Mouse (Mus musculus) neural tube, embryonic 11.5 days (tissue): Measurements from ENCODE around the gene Rnf5. TPM values are rescaled to one million over a fixed set of nuclear protein-coding genes. Genes with fewer than 3 reads are reported as not detected.

Source experiments
- ATAC-seq: fragments of 200-750 bp; cut with Nextera tagmentation; 2 replicates; pipeline ENCODE4 v1.8.0; 2017; ENCODE audit warnings: moderate number of reproducible peaks, mild to moderate bottlenecking, moderate TSS enrichment, moderate library complexity; ENCODE audit not compliant: insufficient read depth, low FRiP score, low TSS enrichment
- DNase-seq: peaks from one replicate; pipeline ENCODE4 v3.0.0-alpha.2; 2015; ENCODE audit warnings: low spot score
- H3K27ac ChIP-seq: fragments of 300-500 bp; sonication (generic); 2 replicates; pipeline ENCODE4 v1.5.1; 2014; ENCODE audit warnings: low read depth, mild to moderate bottlenecking, low read length
- H3K27me3 ChIP-seq: fragments of 300-500 bp; sonication (generic); 2 replicates; pipeline ENCODE4 v1.6.1; 2014; ENCODE audit warnings: mild to moderate bottlenecking, low read length, mixed read lengths; ENCODE audit not compliant: control insufficient read depth, insufficient read depth
- H3K36me3 ChIP-seq: fragments of 300-500 bp; sonication (generic); 2 replicates; pipeline ENCODE4 v1.6.1; 2014; ENCODE audit warnings: mild to moderate bottlenecking, low read length, moderate library complexity, mixed read lengths; ENCODE audit not compliant: control insufficient read depth, insufficient read depth
- H3K4me1 ChIP-seq: fragments of 300-500 bp; sonication (generic); 2 replicates; pipeline ENCODE4 v1.6.1; 2014; ENCODE audit warnings: low read length, mixed read lengths; ENCODE audit not compliant: control insufficient read depth, insufficient read depth
- H3K4me2 ChIP-seq: fragments of 300-500 bp; sonication (generic); 2 replicates; pipeline ENCODE4 v1.6.1; 2014; ENCODE audit warnings: low read depth, mild to moderate bottlenecking, moderate library complexity
- H3K4me3 ChIP-seq: fragments of 300-500 bp; sonication (generic); 2 replicates; pipeline ENCODE4 v1.5.1; 2014; ENCODE audit warnings: low read depth, low read length
- H3K9ac ChIP-seq: fragments of 300-500 bp; sonication (generic); 2 replicates; pipeline ENCODE4 v1.6.1; 2014; ENCODE audit warnings: mild to moderate bottlenecking, low read length
- H3K9me3 ChIP-seq: fragments of 300-500 bp; sonication (generic); 2 replicates; pipeline ENCODE4 v1.6.1; 2016; ENCODE audit warnings: low read length; ENCODE audit not compliant: control insufficient read depth
- WGBS: fragments of 180-500 bp; shearing (Covaris S2); extraction: QIAGEN DNeasy Blood & Tissue Kit; methylation state at CpG from one replicate; pipeline ENCODE4 v1.1.7; 2014; 5-methylcytosine and 5-hydroxymethylcytosine counted together
- polyA plus RNA-seq: library from polyadenylated mRNA; unstranded; fragments of >200 nt; fragmentation: Nextera tagmentation; extraction: Ambion mirVana; gene quantifications from 2 replicates; pipeline ENCODE4 v1.2.1, GENCODE M21; 2014

Gene Rnf5
- polyA plus RNA-seq, 1 experiment from 2014 or later = 187 TPM

DNA sequence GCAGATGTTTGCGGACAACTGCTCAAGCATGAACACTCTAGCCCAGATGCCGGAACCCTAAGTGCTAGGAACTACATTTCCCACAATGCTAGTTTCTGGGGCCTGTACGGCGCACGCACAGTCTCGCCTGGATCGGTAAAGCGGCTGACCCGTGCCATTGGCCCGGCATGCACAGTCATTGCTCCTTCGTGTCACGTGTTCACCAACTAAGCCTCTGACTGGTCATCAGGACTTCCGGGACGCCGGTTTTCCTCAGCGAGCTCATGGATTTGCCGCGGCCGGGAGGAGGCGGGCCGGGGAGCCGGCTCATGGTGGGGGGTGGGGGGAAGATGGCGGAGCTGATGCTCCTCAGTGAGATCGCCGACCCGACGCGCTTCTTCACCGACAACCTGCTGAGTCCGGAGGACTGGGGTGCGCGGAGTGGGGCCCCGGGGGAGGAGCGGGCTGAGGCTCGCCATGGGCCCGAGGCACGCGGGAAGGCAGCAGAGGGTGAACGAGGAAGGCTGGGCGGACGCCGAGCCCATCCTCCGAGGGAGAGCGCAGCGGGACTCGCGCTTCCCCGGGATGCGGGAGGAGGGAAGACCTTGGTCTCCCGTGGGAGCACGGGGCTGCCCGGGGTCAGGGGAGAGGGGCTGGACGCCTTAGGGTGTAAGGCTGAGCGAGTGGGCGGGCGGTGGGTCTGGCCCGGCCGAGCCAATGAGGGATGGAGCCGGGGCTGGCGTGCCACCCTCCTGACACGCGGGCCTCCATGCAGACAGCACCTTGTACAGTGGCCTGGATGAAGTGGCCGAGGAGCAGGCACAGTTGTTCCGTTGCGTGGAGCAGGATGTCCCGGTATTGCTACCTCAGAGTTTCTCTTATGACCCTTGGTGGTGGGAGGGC lies 43.7 kb upstream of the Rnf5 start, which contains the start of gene Atf6b:
Gene Atf6b, plus strand, starts transcription at position 241 of the 882 bp plus-strand sequence.
- peaks cover 10% of the 10 kb centered on the region for H3K36me3 ChIP-seq

DNA sequence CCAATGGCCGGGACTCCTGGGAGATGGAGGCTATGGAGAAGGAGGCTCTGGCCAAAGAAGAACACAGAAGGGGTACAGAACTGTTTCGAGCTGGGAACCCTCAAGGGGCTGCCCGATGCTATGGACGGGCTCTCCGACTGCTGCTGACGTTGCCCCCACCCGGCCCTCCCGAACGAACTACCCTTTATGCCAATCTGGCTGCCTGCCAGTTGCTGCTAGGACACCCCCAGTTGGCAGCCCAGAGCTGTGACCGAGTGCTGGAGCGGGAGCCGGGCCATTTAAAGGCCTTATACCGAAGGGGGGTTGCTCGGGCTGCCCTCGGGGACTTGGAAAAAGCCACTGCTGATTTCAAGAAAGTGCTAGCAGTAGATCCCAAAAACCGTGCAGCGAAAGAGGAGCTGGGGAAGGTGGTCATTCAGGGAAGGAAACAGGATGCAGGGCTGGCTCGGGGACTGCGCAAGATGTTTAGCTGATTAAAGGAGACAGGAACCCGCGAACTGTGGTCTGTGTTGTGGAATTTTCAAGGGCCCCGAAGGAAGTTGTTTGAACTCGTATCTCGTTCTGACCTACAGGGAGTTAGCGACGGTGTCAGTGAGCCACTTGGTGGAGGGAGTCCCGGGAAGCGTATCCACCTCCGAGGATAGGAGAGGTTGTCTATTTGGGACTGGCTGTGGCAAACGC lies 42.5 kb upstream of the Rnf5 start:
- 92% methylated on average over 30 of the region's 30 CpGs for WGBS
- Histone ChIP-seq H3K36me3 (peaks cover 3% of the 10 kb centered on the region), H3K9me3 (no peaks in the 10 kb centered on the region), H3K4me1 (peaks cover 17% of the 10 kb centered on the region), H3K9ac (no peak overlapping the region), H3K4me2 (no peak overlapping the region), H3K4me3 (no peak overlapping the region), H3K27ac (no peak overlapping the region), H3K27me3 (no peaks in the 10 kb centered on the region)
- DNase-seq (no peak), ATAC-seq (no peak)

More for the DNA sequence above, 43.7 kb upstream of the Rnf5 start, which contains the start of gene Atf6b:
- Histone ChIP-seq H3K27ac (peak within 1 kb of the TSS; percentile 20; the same call in 1 of the 2 replicates), H3K4me2 (peak within 1 kb of the TSS; percentile 70), H3K27me3 (no peaks in the 10 kb centered on the region), H3K4me1 (peaks cover 17% of the 10 kb centered on the region), H3K9me3 (no peaks in the 10 kb centered on the region), H3K4me3 (peak within 1 kb of the TSS; percentile 94), H3K9ac (peak within 1 kb of the TSS; percentile 91)
- WGBS = 1% methylated on average over 65 of the region's 66 CpGs
- DNase-seq (peak; percentile 94), ATAC-seq (peak; percentile 97)

DNA sequence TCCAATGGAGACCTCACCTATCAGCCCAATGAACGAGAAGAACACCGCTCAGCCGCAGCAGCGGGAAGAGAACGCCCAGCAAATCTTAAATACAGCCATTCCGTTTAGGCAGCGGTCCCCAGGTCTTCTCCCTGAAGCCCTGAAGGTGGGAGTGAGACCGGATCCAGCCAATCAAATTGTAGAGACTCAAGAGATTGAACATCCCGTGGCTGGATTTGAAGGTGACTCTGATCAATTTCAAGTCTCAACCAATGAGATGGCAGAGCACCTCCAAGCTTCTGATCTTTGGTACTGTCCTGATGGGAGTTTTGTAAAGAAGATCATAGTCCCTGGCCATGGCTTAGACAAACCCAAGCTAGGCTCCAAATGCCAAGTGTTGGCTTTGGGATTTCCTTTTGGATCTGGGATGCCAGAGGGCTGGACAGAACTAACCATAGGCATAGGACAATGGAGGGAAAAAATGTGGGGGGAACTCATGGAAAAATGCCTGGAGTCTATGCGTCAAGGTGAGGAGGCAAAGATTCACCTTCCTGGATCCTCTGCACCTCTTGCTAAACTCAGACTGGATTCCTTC lies 41.9 kb upstream of the Rnf5 start:
- H3K27me3 ChIP-seq = no peaks in the 10 kb centered on the region
- H3K27ac ChIP-seq = no peak overlapping the region
- peak overlapping the region; percentile 50 for H3K4me3 ChIP-seq
- peaks cover 2% of the 10 kb centered on the region; the same call in 1 of the 2 replicates for H3K36me3 ChIP-seq
- WGBS = 46% methylated on average over 10 of the region's 10 CpGs
- H3K9ac ChIP-seq = peak overlapping the region; percentile 55
- no peaks in the 10 kb centered on the region for H3K9me3 ChIP-seq
- ATAC-seq (no peak), DNase-seq (no peak)
- peaks cover 17% of the 10 kb centered on the region for H3K4me1 ChIP-seq
- peak overlapping the region; percentile 61 for H3K4me2 ChIP-seq

DNA sequence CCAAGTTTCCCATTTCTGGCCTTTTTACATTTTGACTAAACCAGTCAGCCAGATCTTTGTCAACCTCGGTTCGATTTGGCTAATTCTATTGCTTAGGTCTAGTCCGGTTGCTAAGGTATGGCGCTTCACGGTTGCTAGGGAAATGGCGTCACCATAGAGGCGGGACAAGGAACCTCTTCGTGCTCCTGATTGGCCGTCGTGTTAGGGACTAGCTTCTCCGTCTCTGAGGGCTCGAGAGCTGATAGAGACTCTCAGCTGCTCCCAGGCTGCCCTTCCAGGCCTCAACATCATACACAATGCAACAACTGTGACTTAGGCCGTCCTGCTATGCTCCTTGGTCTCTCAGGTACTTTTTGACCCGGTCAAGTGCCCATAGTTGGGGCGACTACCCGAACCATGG lies 41.1 kb upstream of the Rnf5 start, which contains the start of gene Fkbpl:
Gene Fkbpl, plus strand, starts transcription at position 157 of the 400 bp plus-strand sequence.
- no peaks in the 10 kb centered on the region for H3K9me3 ChIP-seq
- H3K36me3 ChIP-seq = no peaks in the 10 kb centered on the region
- peak within 1 kb of the TSS; percentile 61 for H3K4me2 ChIP-seq
- under 1% methylated on average over 16 of the region's 16 CpGs for WGBS
- peaks cover 17% of the 10 kb centered on the region for H3K4me1 ChIP-seq
- no peaks in the 10 kb centered on the region for H3K27me3 ChIP-seq
- DNase-seq (peak; percentile 95), ATAC-seq (peak; percentile 70)
- H3K4me3 ChIP-seq = peak within 1 kb of the TSS; percentile 50
- H3K27ac ChIP-seq = no peak within 1 kb of the TSS
- H3K9ac ChIP-seq = peak within 1 kb of the TSS; percentile 55

DNA sequence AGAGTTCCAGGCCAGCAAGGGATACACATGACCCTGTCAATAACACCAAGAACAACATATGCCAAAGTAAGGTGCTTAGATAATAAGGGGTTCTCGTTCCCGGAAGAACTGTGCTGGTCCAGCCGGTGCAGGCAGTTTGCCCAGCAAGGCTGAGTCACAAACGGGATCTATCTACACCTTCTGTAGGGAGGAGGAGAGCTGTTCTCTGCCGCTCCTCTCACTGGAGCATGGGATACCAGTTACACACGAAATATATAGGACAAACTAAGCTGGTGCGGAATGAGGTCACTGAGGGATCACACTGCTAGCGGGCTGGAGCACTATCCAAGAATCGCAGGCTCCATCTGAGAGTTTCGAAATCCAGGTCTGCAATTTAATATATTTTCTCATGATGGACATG lies 40.5 kb upstream of the Rnf5 start:
- Histone ChIP-seq H3K36me3 (no peaks in the 10 kb centered on the region), H3K27ac (no peak overlapping the region), H3K4me2 (no peak overlapping the region), H3K9ac (no peak overlapping the region), H3K4me3 (no peak overlapping the region), H3K4me1 (peaks cover 17% of the 10 kb centered on the region), H3K27me3 (no peaks in the 10 kb centered on the region), H3K9me3 (no peaks in the 10 kb centered on the region)
- DNase-seq (no peak), ATAC-seq (no peak)
- WGBS = 84% methylated on average over 10 of the region's 10 CpGs

DNA sequence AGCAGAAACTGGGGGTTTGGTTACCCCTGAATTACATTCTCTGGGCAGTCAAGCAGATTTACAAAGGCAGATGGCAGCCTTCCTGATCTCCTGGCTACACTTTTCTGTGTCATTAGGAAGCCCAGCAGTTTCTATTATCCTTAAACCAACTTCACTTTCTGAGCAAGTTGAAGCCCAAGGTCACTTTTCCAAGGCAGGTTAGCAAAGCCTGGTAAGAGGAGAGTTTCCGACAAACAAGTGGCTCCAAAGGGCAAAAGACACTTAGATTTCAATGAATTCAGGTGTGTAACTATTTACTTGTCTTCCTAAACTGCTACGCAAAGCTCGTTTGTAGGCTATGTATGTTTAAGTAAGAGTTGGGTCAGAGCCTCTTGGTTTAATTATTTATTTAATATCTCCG lies 39.9 kb upstream of the Rnf5 start:
- no peak overlapping the region for H3K9ac ChIP-seq
- H3K27me3 ChIP-seq = no peaks in the 10 kb centered on the region
- peaks cover 16% of the 10 kb centered on the region for H3K4me1 ChIP-seq
- ATAC-seq (no peak), DNase-seq (no peak)
- H3K4me2 ChIP-seq = no peak overlapping the region
- 89% methylated on average over 4 of the region's 4 CpGs for WGBS
- H3K36me3 ChIP-seq = no peaks in the 10 kb centered on the region
- H3K27ac ChIP-seq = no peak overlapping the region
- no peak overlapping the region for H3K4me3 ChIP-seq
- no peaks in the 10 kb centered on the region for H3K9me3 ChIP-seq

DNA sequence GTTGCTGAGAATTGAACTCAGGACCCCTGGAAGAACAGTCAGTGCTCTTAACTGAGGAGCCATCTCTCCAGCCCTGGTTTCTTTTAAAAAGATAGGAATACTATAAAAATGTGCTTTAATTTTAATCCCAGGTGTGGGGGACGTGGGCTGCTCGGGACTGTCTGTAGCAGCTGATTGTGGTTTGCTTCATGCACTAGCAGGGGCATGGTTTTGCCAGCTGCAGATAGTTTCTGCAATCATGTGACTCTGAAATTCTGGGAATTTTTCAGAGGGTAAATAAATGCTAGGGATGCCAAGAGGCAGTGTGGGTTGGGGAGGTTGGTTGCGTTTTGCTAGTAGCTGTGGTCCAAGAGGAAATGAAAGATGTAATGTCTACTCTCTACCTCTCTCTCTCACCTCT lies 38.5 kb upstream of the Rnf5 start:
- Histone ChIP-seq H3K4me2 (no peak overlapping the region), H3K27me3 (no peaks in the 10 kb centered on the region), H3K9ac (no peak overlapping the region), H3K4me3 (no peak overlapping the region), H3K9me3 (no peaks in the 10 kb centered on the region), H3K36me3 (no peaks in the 10 kb centered on the region), H3K4me1 (peaks cover 6% of the 10 kb centered on the region), H3K27ac (peak overlapping the region; percentile 58; the same call in 1 of the 2 replicates)
- WGBS = 90% methylated on average over 3 of the region's 3 CpGs
- ATAC-seq (no peak), DNase-seq (no peak)

DNA sequence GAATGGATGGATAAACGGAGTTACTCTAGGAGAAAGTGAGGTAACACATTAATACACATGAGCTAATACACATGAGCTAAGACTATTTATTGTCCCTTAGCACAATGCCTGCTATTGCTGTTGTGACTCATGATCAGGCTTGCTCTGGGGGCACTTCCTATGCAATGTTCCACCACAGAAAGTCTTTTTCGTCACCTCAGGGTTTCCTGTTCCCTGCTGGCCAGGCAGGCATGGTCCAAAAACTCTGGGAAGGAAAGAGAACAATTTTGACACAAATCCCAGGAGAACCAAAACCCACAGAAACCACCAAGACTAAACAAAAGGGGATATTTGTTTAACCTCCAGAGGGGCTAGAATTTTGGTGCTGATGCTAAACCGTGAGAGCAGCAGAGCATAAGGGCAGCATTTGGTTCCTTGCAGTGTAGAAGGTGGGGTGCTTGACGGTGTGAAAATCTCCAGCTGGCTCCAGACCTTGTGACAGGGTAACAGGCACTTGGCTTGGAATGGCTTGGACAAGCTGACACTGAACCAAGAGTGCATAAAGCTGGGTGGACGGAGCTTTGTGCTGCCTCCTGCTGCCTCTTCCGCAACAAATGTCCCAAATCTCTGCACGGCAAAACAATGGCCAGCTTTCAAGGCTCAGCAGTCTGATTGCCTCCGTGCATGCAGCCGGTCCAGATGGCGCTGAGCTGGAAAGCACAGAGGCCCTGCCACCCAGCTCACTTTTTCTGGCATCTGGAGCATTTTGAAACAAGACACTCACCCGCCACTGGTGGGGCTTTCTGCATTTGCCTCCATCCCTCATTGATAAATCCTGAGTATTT lies 37.5 kb upstream of the Rnf5 start:
- ATAC-seq (peak; percentile 56; the same call in 1 of the 2 replicates), DNase-seq (peak; percentile 59)
- H3K9me3 ChIP-seq = no peaks in the 10 kb centered on the region
- H3K4me2 ChIP-seq = no peak overlapping the region
- no peak overlapping the region for H3K4me3 ChIP-seq
- peak overlapping the region; percentile 58 for H3K27ac ChIP-seq
- 18% methylated on average over 11 of the region's 11 CpGs for WGBS
- no peaks in the 10 kb centered on the region for H3K36me3 ChIP-seq
- H3K9ac ChIP-seq = peak overlapping the region; percentile 33; the same call in 1 of the 2 replicates
- peaks cover 6% of the 10 kb centered on the region for H3K4me1 ChIP-seq
- H3K27me3 ChIP-seq = no peaks in the 10 kb centered on the region
